Mouse (Mus musculus) myocyte (in vitro differentiated cells): ENCODE measurements at regions not wholly inside any gene's neighbourhood (a gene's known extent, or its start where the extent isn't known, plus 50 kb on each side); places are given as distances from the start of the nearest gene placed in this dataset.

Experiments
- H3K27me3 ChIP-seq: one replicate; pipeline ENCODE4 v1.6.1; 2011; ENCODE audit not compliant: control insufficient read depth, insufficient read depth, insufficient read length
- H3K36me3 ChIP-seq: one replicate; pipeline ENCODE4 v1.6.1; 2011; ENCODE audit not compliant: control insufficient read depth, insufficient read depth
- H3K4me2 ChIP-seq: one replicate; pipeline ENCODE4 v1.6.1; 2011; ENCODE audit warnings: low read depth, control low read depth
- H3K4me3 ChIP-seq: one replicate; pipeline ENCODE4 v1.5.1; 2011; ENCODE audit warnings: mild to moderate bottlenecking, control low read depth, moderate library complexity
- H3K79me2 ChIP-seq: one replicate; pipeline ENCODE4 v1.6.1; 2011; ENCODE audit not compliant: control insufficient read depth, insufficient read depth
- H3ac ChIP-seq: one replicate; pipeline ENCODE4 v1.6.1; 2011; ENCODE audit not compliant: control insufficient read depth, insufficient read length
- CEBPB ChIP-seq: IDR thresholded peaks from 2 replicates; pipeline ENCODE4 v1.6.1; 2011; ENCODE audit warnings: mild to moderate bottlenecking, moderate library complexity; ENCODE audit not compliant: poor library complexity, insufficient read depth, severe bottlenecking
- E2F4 ChIP-seq: IDR thresholded peaks from one replicate; pipeline ENCODE4 v1.6.1; 2011; ENCODE audit warnings: mild to moderate bottlenecking, control low read depth, moderate library complexity; ENCODE audit not compliant: insufficient read depth
- MAX ChIP-seq: IDR thresholded peaks from one replicate; pipeline ENCODE4 v1.6.1; 2011; ENCODE audit warnings: low read depth, mild to moderate bottlenecking, control low read depth
- MYOD1 ChIP-seq, 3 experiments: IDR thresholded peaks; one replicate each; pipeline ENCODE4 v1.6.1; 2011; ENCODE audit warnings: control low read depth in 2 of 3, low read depth in 2 of 3, mild to moderate bottlenecking in 2 of 3, moderate library complexity in 1 of 3; ENCODE audit not compliant: insufficient read length in 2 of 3, control insufficient read depth in 1 of 3
- MYOG ChIP-seq, 3 experiments: IDR thresholded peaks; one replicate each; pipeline ENCODE4 v1.6.1; 2011; ENCODE audit warnings: control low read depth in 2 of 3, low read depth in 2 of 3, mild to moderate bottlenecking in 2 of 3; ENCODE audit not compliant: insufficient read length in 2 of 3, control insufficient read depth in 1 of 3, insufficient read depth in 1 of 3
- POLR2A ChIP-seq: IDR thresholded peaks from one replicate; pipeline ENCODE4 v1.6.1; 2011; ENCODE audit warnings: low read depth, mild to moderate bottlenecking, control low read depth, moderate library complexity; ENCODE audit not compliant: insufficient read length
- POLR2AphosphoS2 ChIP-seq: IDR thresholded peaks from one replicate; pipeline ENCODE4 v1.6.1; 2011; ENCODE audit warnings: low read depth, control low read depth; ENCODE audit not compliant: insufficient read length
- REST ChIP-seq: IDR thresholded peaks from one replicate; pipeline ENCODE4 v1.6.1; 2011; ENCODE audit warnings: mild to moderate bottlenecking, control low read depth, moderate library complexity; ENCODE audit not compliant: insufficient read depth, insufficient read length
- SRF ChIP-seq: IDR thresholded peaks from one replicate; pipeline ENCODE4 v1.6.1; 2011; ENCODE audit warnings: low read depth; ENCODE audit not compliant: control insufficient read depth, insufficient read length
- TCF12 ChIP-seq: IDR thresholded peaks from one replicate; pipeline ENCODE4 v1.6.1; 2011; ENCODE audit warnings: mild to moderate bottlenecking, control low read depth; ENCODE audit not compliant: poor library complexity, insufficient read depth, severe bottlenecking
- TCF3 ChIP-seq: IDR thresholded peaks from one replicate; pipeline ENCODE4 v1.6.1; 2011; ENCODE audit warnings: low read depth, control low read depth; ENCODE audit not compliant: insufficient read length
- USF1 ChIP-seq: IDR thresholded peaks from one replicate; pipeline ENCODE4 v1.6.1; 2011; ENCODE audit warnings: low read depth, mild to moderate bottlenecking, control low read depth, moderate library complexity

DNA sequence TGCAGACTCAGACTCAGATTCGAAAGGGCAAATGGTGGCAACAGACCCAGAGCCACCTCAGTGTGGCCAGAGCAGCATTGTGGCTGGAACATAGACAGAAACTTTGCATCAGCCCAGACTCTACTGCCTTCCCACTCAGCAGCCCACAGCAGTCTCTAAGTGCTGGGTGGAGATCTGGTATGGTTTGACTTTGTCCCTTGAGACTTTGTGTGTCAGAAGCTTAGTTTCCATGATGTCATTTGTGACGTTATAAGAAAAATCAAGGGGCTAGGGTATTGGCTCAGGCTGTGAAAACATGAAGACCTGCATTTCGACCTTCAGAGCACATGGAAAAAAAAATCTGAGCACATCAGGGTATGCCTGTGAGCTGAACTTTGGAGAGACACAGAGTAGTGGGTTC lies 56.2 kb upstream of the Rbpj start:
- H3K27me3 ChIP-seq: no peaks in the 10 kb centered on the region
- H3K4me2 ChIP-seq: no peak overlapping the region

DNA sequence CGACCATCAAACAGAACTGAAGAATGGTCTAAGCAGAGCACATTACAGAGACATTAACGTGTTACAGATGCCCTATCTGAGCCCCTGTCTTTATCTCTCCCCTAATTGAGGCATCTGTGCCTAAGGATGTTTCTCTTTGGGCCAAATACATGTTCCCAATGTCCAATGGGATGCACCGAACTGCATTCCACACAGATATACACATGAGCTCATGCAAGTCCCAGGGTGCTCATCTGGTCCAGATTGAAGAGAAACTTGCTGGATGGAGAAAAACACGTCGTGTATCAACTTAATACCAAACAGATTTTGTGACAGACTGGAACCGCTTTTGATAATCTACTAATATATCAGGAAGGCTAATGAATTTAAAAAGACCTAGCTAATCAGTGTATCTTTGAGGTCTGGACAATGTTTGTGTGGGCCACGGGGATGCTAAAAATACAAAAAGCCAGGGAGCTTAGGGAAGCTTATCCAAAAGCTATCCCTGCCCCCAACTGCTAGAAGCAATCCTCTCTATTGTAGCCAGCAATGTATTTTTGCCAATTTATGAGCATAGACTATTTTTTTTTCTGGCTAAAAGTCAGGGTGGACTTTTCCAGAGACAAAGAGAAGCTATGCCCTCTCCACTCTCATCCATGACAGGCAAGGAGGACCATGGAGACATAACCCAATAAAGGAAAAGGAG lies 53.4 kb upstream of the Rbpj start:
- H3K27me3 ChIP-seq: no peaks in the 10 kb centered on the region
- no peak overlapping the region for H3K4me2 ChIP-seq
- H3K36me3 ChIP-seq: no peaks in the 10 kb centered on the region
- H3K79me2 ChIP-seq: no peaks in the 10 kb centered on the region
- H3ac ChIP-seq: no peak overlapping the region
- H3K4me3 ChIP-seq: no peak overlapping the region
- TF ChIP-seq MYOD1 (IDR thresholded peaks at IDR 0.05; ENCODE audit: control insufficient read depth in 1 of 3, insufficient read length in 2 of 3, low read depth in 2 of 3) (no peak), SRF (no peak), REST (no peak), CEBPB (no peak)

More for the DNA sequence above, 56.2 kb upstream of the Rbpj start:
- H3K79me2 ChIP-seq: no peaks in the 10 kb centered on the region
- no peak overlapping the region for H3ac ChIP-seq
- no peak for TF ChIP-seq MAX
- no peak for TF ChIP-seq E2F4
- no peak for TF ChIP-seq MYOD1 (IDR thresholded peaks at IDR 0.05; ENCODE audit: control insufficient read depth in 1 of 3, insufficient read length in 2 of 3, low read depth in 2 of 3)
- TF ChIP-seq TCF12: no peak
- TF ChIP-seq POLR2A: no peak
- TF ChIP-seq TCF3: no peak
- no peak for TF ChIP-seq CEBPB
- TF ChIP-seq MYOG (IDR thresholded peaks at IDR 0.05; ENCODE audit: control insufficient read depth in 1 of 3, insufficient read depth in 1 of 3, insufficient read length in 2 of 3, low read depth in 2 of 3): no peak
- no peak for TF ChIP-seq REST
- TF ChIP-seq SRF: no peak
- TF ChIP-seq POLR2AphosphoS2: no peak
- no peak for TF ChIP-seq USF1
- H3K4me3 ChIP-seq: no peak overlapping the region
- no peaks in the 10 kb centered on the region for H3K36me3 ChIP-seq

- no peaks in the 10 kb centered on the region for H3K36me3 ChIP-seq
- H3K4me3 ChIP-seq: no peak overlapping the region
- H3K79me2 ChIP-seq: no peaks in the 10 kb centered on the region
- H3K4me2 ChIP-seq: no peak overlapping the region
- TF ChIP-seq MYOD1 (IDR thresholded peaks at IDR 0.05; ENCODE audit: control insufficient read depth in 1 of 3, insufficient read length in 2 of 3, low read depth in 2 of 3) (no peak), SRF (no peak), CEBPB (no peak), POLR2AphosphoS2 (no peak), MYOG (IDR thresholded peaks at IDR 0.05; ENCODE audit: control insufficient read depth in 1 of 3, insufficient read depth in 1 of 3, insufficient read length in 2 of 3, low read depth in 2 of 3) (no peak), POLR2A (no peak), MAX (no peak), TCF12 (no peak), E2F4 (no peak), REST (no peak), USF1 (no peak), TCF3 (no peak)
- H3K27me3 ChIP-seq: no peaks in the 10 kb centered on the region
- H3ac ChIP-seq: no peak overlapping the region
Observed at GRCm38 (mm10) chr5:53413677-53414076, 52.3 kb upstream of the Rbpj start.

DNA sequence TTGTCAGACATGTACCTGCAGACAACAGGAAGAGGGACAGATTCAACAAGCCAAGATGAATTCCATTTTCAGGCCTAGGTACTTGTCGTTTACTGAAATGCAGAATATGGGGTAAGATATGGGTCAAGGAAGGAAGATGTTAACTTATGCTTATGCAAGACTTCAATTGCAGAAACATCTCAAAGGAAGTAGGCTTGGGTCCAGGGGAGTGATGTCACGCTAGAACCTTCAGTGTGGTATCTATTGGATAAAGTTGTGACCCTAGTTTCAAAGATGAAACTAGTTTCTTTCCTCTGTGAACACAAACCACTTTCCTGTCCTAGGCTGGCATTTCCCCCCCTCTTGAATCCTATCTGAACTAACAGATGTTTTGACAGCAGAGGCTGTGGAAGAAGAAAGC lies 50.5 kb upstream of the Rbpj start:
- Histone ChIP-seq H3K4me3 (no peak overlapping the region), H3K4me2 (no peak overlapping the region), H3ac (no peak overlapping the region), H3K79me2 (no peaks in the 10 kb centered on the region), H3K36me3 (no peaks in the 10 kb centered on the region), H3K27me3 (no peaks in the 10 kb centered on the region)
- TF ChIP-seq POLR2AphosphoS2 (no peak), MYOD1 (IDR thresholded peaks at IDR 0.05; ENCODE audit: control insufficient read depth in 1 of 3, insufficient read length in 2 of 3, low read depth in 2 of 3) (no peak), TCF12 (no peak), SRF (no peak), POLR2A (no peak), MYOG (IDR thresholded peaks at IDR 0.05; ENCODE audit: control insufficient read depth in 1 of 3, insufficient read depth in 1 of 3, insufficient read length in 2 of 3, low read depth in 2 of 3) (no peak), MAX (no peak), E2F4 (no peak), CEBPB (no peak)
